Mouse (Mus musculus): ENCODE data around the gene Zmiz1.

- TF ChIP-seq EP300 (IDR thresholded peaks at IDR 0.05; ENCODE audit: low read depth) (no peak), CTCF (IDR thresholded peaks at IDR 0.05; ENCODE audit: low read depth) (no peak)
Measured at GRCm38 (mm10) chr14:25696356-25696755, 237.4 kb downstream of the Zmiz1 start.
